Mouse (Mus musculus): ENCODE measurements around the gene Scn2b.
A peak's percentile ranks its signal among the peaks of the same experiment; 100 is the strongest.

The Scn2b gene

DNA sequence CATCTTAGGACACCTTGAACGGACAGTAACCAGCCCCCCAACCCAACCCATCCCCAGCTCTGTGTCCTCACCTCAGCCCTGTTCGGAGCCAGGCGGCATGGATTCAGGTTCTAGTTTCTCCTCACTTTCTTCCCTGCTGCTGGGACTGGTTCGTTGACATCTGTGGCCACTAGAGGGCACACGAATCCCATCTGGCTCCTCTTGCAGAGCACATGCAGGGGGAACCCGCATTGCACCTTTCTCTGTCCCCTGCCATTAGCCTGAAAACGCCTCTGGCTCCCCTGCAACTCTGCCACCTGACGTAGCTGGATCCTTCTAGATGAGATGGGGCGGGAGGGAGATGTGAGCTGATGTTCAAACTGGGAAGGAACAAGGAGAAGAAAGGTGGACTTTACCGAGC is 4.2 kb downstream of the Scn2b start:
- H3K9me3 ChIP-seq (ENCODE audit: low read length), result no peaks in the 10 kb centered on the region
- H3K36me3 ChIP-seq (ENCODE audit: insufficient read depth, low read length), result no peaks in the 10 kb centered on the region
- no peak for TF ChIP-seq POU5F1 (IDR thresholded peaks at IDR 0.05; ENCODE audit: borderline replicate concordance, low read length)
- peak; percentile 64 for TF ChIP-seq CTCF (conservative IDR thresholded peaks at IDR 0.05; ENCODE audit: low read length)
- H3K4me1 ChIP-seq (replicated peaks; ENCODE audit: low read depth, low read length), result peaks cover 78% of the 10 kb centered on the region
- peak overlapping the region; percentile 70 for H3K4me3 ChIP-seq (replicated peaks; ENCODE audit: low read length)
- peaks cover 33% of the 10 kb centered on the region for H3K27me3 ChIP-seq (ENCODE audit: insufficient read depth, low read length)

DNA sequence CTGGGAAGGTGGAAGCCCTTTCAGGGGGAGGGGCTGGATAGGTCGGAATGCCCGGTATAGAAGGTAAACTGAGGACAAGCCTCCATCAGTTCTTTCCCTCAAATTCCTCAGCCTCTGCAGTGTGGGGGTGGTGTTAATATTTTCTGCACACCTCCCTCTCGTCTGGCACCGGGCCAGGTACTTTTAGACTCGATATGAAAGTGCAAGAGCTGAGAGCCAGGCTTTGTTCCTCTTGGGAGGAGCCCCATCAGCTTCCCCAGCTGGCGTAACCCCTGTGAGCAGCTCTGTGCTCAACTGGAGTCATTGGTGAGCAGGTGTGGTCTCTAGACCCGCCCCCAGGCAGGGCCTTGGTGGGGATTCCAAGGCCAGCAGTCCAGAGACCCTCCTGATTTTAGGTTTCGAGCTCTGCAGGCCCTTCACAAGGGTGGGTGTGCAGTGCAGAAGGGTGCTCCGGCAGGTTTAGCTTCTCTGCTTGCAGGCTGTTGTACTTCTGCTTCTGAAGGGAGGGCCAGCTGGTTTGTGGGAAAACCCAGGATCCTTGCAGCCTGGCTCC is 4.7 kb downstream of the Scn2b start:
- H3K27me3 ChIP-seq (ENCODE audit: insufficient read depth, low read length), result peaks cover 33% of the 10 kb centered on the region
- TF ChIP-seq NANOG (IDR thresholded peaks at IDR 0.05; ENCODE audit: borderline replicate concordance, low read length) (no peak), CTCF (conservative IDR thresholded peaks at IDR 0.05; ENCODE audit: low read length) (no peak), POU5F1 (IDR thresholded peaks at IDR 0.05; ENCODE audit: borderline replicate concordance, low read length) (no peak)
- H3K9me3 ChIP-seq (ENCODE audit: low read length), result no peaks in the 10 kb centered on the region
- no peaks in the 10 kb centered on the region for H3K36me3 ChIP-seq (ENCODE audit: insufficient read depth, low read length)
- H3K4me3 ChIP-seq (replicated peaks; ENCODE audit: low read length), result peak overlapping the region; percentile 70
- peaks cover 82% of the 10 kb centered on the region for H3K4me1 ChIP-seq (replicated peaks; ENCODE audit: low read depth, low read length)

DNA sequence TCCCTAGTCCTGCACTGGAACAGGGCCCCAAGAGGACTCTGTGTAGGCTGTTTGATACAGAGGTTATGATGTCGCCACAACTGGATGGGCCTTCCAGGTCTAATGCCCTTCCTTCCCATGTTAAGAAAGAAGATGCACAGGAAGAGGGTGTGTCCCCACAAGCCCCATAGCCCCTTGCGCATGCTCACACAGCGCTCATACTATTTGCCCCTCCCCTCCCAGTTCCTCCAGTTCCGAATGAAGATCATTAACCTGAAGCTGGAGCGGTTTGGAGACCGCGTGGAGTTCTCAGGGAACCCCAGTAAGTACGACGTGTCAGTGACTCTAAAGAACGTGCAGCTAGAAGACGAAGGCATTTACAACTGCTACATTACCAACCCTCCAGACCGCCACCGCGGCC is 7.6 kb downstream of the Scn2b start:
- no peaks in the 10 kb centered on the region for H3K9me3 ChIP-seq (ENCODE audit: low read length)
- no peaks in the 10 kb centered on the region for H3K36me3 ChIP-seq (ENCODE audit: insufficient read depth, low read length)
- H3K27me3 ChIP-seq (ENCODE audit: insufficient read depth, low read length), result peaks cover 40% of the 10 kb centered on the region
- H3K4me1 ChIP-seq (replicated peaks; ENCODE audit: low read depth, low read length), result peaks cover 76% of the 10 kb centered on the region
- H3K4me3 ChIP-seq (replicated peaks; ENCODE audit: low read length), result peak overlapping the region; percentile 58; the same call in 1 of the 2 replicates
- TF ChIP-seq POU5F1 (IDR thresholded peaks at IDR 0.05; ENCODE audit: borderline replicate concordance, low read length) (no peak), NANOG (IDR thresholded peaks at IDR 0.05; ENCODE audit: borderline replicate concordance, low read length) (no peak), CTCF (conservative IDR thresholded peaks at IDR 0.05; ENCODE audit: low read length) (no peak)

DNA sequence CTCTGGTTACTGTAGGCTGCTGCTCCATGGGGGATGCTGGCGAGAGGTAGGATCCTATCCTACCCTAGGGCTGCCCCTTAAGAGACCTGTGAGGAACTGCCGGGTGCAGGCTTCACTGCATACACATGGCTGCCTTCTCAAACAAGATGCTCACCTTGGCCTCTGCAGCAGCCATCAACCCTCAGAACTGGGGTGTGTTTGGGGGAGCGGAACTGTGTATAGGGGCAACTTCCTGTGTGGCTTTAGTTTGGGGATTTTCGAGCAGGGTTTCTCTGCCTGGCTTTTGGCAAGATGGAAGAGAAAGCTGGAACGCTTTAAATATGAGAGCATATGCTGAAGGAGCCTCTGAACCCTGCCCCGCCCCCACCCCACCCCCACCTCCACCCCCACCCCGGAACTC is 9.4 kb downstream of the Scn2b start:
- H3K4me1 ChIP-seq (replicated peaks; ENCODE audit: low read depth, low read length), result peaks cover 62% of the 10 kb centered on the region
- peaks cover 42% of the 10 kb centered on the region for H3K27me3 ChIP-seq (ENCODE audit: insufficient read depth, low read length)
- no peaks in the 10 kb centered on the region for H3K9me3 ChIP-seq (ENCODE audit: low read length)
- H3K36me3 ChIP-seq (ENCODE audit: insufficient read depth, low read length), result no peaks in the 10 kb centered on the region
- H3K4me3 ChIP-seq (replicated peaks; ENCODE audit: low read length), result peak overlapping the region; percentile 58; the same call in 1 of the 2 replicates
- TF ChIP-seq CTCF (conservative IDR thresholded peaks at IDR 0.05; ENCODE audit: low read length), result no peak
- TF ChIP-seq POU5F1 (IDR thresholded peaks at IDR 0.05; ENCODE audit: borderline replicate concordance, low read length), result no peak
- TF ChIP-seq NANOG (IDR thresholded peaks at IDR 0.05; ENCODE audit: borderline replicate concordance, low read length), result no peak

DNA sequence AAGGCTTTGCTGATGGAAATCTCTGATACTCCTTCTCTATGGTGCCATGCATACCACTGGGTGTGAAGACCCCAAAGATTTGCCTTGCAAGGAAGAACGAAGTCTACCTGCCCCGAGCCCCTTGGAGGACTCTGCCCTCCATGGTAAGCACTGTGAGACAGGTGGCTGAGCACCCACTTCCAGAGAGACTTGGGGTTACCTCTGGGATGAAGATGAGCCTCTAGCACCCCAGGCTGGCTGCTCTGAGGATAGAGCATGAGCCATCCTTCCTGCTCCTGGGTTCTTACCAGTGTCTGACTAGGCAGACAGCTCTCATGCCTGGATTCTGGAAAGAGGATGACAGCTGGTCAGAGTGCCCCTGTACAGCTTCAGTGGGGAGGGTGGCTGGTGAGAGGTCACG is 12.5 kb downstream of the Scn2b start:
- H3K4me3 ChIP-seq (replicated peaks; ENCODE audit: low read length), result no peak overlapping the region

DNA sequence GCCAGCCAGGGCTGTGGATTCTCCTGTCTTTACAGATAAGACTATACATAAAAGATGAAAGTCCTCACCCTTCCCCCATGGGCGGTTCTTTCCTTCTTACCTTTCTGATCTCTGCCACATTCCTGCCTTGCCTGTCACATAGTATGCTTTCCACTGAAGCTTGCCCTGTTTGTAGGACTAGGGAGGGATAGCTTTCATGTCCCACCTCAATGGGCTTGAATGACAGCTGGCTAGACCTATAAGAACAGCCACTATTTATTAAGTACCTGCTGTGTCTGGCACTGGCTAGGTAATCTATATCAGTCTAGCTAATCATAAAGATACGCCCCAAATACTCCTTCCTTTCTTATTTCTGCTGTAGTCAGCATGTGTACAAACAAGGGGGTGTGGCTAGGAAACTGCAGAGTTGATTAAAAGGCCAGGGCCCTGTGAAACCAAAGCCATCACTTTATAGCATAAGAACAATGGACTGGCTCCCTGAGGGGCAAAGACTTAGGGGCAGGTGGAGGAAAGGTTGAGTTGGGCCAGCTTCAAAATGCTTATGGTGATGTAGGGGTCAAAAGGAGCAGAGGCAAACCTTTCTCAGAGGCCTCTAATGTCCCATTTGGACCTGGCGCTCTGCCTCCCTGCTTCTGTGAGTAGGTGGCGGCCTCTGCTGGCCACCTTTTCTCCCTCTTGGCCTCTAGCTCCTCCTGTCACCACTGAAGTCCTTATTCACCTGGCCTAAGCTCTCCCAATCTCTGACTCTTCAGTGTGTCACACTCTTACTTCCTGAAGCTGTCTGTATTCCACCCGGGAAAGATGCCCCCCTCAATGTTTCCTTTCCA is 16.1 kb downstream of the Scn2b start:
- no peak overlapping the region for H3K4me3 ChIP-seq (replicated peaks; ENCODE audit: low read length)
- peaks cover 21% of the 10 kb centered on the region for H3K4me1 ChIP-seq (replicated peaks; ENCODE audit: low read depth, low read length)
- H3K9me3 ChIP-seq (ENCODE audit: low read length), result no peaks in the 10 kb centered on the region
- no peaks in the 10 kb centered on the region for H3K36me3 ChIP-seq (ENCODE audit: insufficient read depth, low read length)
- H3K27me3 ChIP-seq (ENCODE audit: insufficient read depth, low read length), result peaks cover 63% of the 10 kb centered on the region
- TF ChIP-seq NANOG (IDR thresholded peaks at IDR 0.05; ENCODE audit: borderline replicate concordance, low read length), result no peak
- no peak for TF ChIP-seq POU5F1 (IDR thresholded peaks at IDR 0.05; ENCODE audit: borderline replicate concordance, low read length)
- TF ChIP-seq CTCF (conservative IDR thresholded peaks at IDR 0.05; ENCODE audit: low read length), result peak; percentile 48

More for the DNA sequence above, 12.5 kb downstream of the Scn2b start:
- TF ChIP-seq POU5F1 (IDR thresholded peaks at IDR 0.05; ENCODE audit: borderline replicate concordance, low read length) (no peak), NANOG (IDR thresholded peaks at IDR 0.05; ENCODE audit: borderline replicate concordance, low read length) (no peak), CTCF (conservative IDR thresholded peaks at IDR 0.05; ENCODE audit: low read length) (no peak)
- Histone ChIP-seq H3K36me3 (ENCODE audit: insufficient read depth, low read length) (no peaks in the 10 kb centered on the region), H3K9me3 (ENCODE audit: low read length) (no peaks in the 10 kb centered on the region), H3K4me1 (replicated peaks; ENCODE audit: low read depth, low read length) (peaks cover 37% of the 10 kb centered on the region), H3K27me3 (ENCODE audit: insufficient read depth, low read length) (peaks cover 46% of the 10 kb centered on the region)

DNA sequence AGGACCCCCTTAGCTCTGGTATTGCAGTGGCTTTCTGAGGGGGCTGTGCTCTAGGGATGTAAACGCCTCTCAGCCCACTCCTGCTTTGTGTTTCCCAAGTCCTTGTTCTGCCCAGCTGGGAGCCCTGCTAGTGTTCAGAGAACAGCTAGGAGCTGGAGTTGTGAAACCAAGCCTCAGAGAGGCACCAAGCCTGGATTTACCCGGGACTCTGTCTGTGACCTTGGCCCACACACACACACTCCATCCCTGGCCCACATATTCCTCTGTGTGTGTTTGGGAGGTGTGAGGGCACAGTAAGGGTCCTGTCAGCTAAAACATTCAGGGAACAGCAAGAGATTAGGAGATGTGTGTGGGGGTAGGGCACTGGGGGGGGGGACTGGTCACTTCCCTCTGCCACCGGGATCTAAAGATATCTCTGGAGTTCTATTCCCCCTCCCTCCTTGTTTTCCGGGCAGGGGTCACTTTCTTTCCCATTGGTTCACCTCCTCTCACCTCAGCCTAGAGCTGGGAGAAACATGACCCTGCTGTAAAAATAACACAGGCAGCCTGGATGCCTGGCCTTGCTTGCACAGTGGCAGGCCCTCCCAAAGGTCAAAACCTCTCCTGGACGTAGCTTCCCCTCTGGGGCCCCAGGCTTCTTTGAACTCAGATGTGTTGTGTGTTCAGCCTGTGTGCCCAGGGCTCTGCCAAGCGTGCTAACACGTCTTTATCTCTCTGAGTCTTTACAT is 19.0 kb downstream of the Scn2b start:
- Histone ChIP-seq H3K9me3 (ENCODE audit: low read length) (no peaks in the 10 kb centered on the region), H3K27me3 (ENCODE audit: insufficient read depth, low read length) (peaks cover 76% of the 10 kb centered on the region), H3K4me1 (replicated peaks; ENCODE audit: low read depth, low read length) (peaks cover 27% of the 10 kb centered on the region), H3K36me3 (ENCODE audit: insufficient read depth, low read length) (no peaks in the 10 kb centered on the region), H3K4me3 (replicated peaks; ENCODE audit: low read length) (no peak overlapping the region)
- TF ChIP-seq POU5F1 (IDR thresholded peaks at IDR 0.05; ENCODE audit: borderline replicate concordance, low read length), result no peak
- no peak for TF ChIP-seq NANOG (IDR thresholded peaks at IDR 0.05; ENCODE audit: borderline replicate concordance, low read length)
- no peak for TF ChIP-seq CTCF (conservative IDR thresholded peaks at IDR 0.05; ENCODE audit: low read length)

All from E14TG2a.4 (cell line).